Mouse (Mus musculus) E14TG2a.4 (cell line): ENCODE results near the gene Tnfrsf17.
"Not testable (repeated sequence)": the region's sequence is repeated elsewhere in the genome, so short reads cannot be mapped to it uniquely, and the experiment has no call there.

Experiments used
- CTCF ChIP-seq: conservative IDR thresholded peaks from 2 replicates; pipeline ENCODE4 v1.5.1; 2014; ENCODE audit warnings: low read length
- NANOG ChIP-seq: IDR thresholded peaks from 2 replicates; pipeline ENCODE4 v1.6.1; 2014; ENCODE audit warnings: borderline replicate concordance, low read length, mixed read lengths

GRCm38 (mm10) chr16:11295583-11295982, 18.0 kb upstream of the Tnfrsf17 start:
- TF ChIP-seq CTCF = not testable (repeated sequence)
- peak; percentile 93 for TF ChIP-seq NANOG
